Mouse (Mus musculus) CH12.LX (cell line): ENCODE results near the gene Amn. TPM values are rescaled to one million over a fixed set of nuclear protein-coding genes. Genes with fewer than 3 reads are reported as not detected.

ENCODE experiments used
- DNase-seq: peaks from one replicate; pipeline ENCODE4 v3.0.0-alpha.2; 2013; ENCODE audit errors: extremely low read depth
- H3K27ac ChIP-seq: 2 replicates; pipeline ENCODE4 v1.5.1; 2012; ENCODE audit warnings: low read depth, mild to moderate bottlenecking, control low read depth, moderate library complexity; ENCODE audit not compliant: insufficient read depth
- H3K27me3 ChIP-seq: replicated peaks from 2 replicates; pipeline ENCODE3; 2012; ENCODE audit warnings: inconsistent platforms
- H3K36me3 ChIP-seq, 2 experiments: replicated peaks in 1 of 2; 2 replicates each; pipeline versions ENCODE3 to v1.6.1; 2012; ENCODE audit warnings: inconsistent platforms in 1 of 2, low read length in 1 of 2, mild to moderate bottlenecking in 1 of 2, mixed read lengths in 1 of 2, moderate library complexity in 1 of 2; ENCODE audit not compliant: control insufficient read depth in 1 of 2, insufficient read depth in 1 of 2
- H3K4me1 ChIP-seq, 2 experiments: 2 replicates each; pipeline ENCODE4 v1.6.1; 2012; ENCODE audit warnings: inconsistent platforms in 1 of 2, moderate library complexity in 1 of 2; ENCODE audit not compliant: insufficient read depth in 2 of 2, control insufficient read depth in 1 of 2
- H3K4me2 ChIP-seq: 2 replicates; pipeline ENCODE4 v1.6.1; 2012; ENCODE audit warnings: low read depth, mild to moderate bottlenecking, control low read depth; ENCODE audit not compliant: poor library complexity, insufficient read depth, severe bottlenecking
- H3K4me3 ChIP-seq, 3 experiments: fragments of 150-350 bp in 1 of 3; sonication (generic) in 1 of 3; replicated peaks in 1 of 3; 2 replicates each; pipeline versions ENCODE3 to v1.5.1; 2011 to 2012; ENCODE audit warnings: low read depth in 2 of 3, low read length in 2 of 3, mild to moderate bottlenecking in 2 of 3, moderate library complexity in 2 of 3, control low read depth in 1 of 3, improper control_type of control experiment in 1 of 3, inconsistent platforms in 1 of 3, mixed read lengths in 1 of 3; ENCODE audit not compliant: poor library complexity in 1 of 3
- H3K79me2 ChIP-seq: replicated peaks from 2 replicates; pipeline ENCODE4 v1.6.1; 2012; ENCODE audit warnings: mild to moderate bottlenecking, moderate library complexity; ENCODE audit not compliant: control insufficient read depth, poor library complexity, insufficient read depth, severe bottlenecking; ENCODE audit errors: extremely low read depth
- H3K9ac ChIP-seq: 2 replicates; pipeline ENCODE4 v1.6.1; 2012; ENCODE audit warnings: low read depth, mild to moderate bottlenecking, control low read depth, moderate library complexity; ENCODE audit not compliant: insufficient read depth
- H3K9me3 ChIP-seq: replicated peaks from 2 replicates; pipeline ENCODE3; 2012; ENCODE audit warnings: low read length, inconsistent platforms, mixed read lengths
- CHD1 ChIP-seq: IDR thresholded peaks from 2 replicates; pipeline ENCODE4 v1.6.1; 2012; ENCODE audit warnings: low read depth, low read length, improper control_type of control experiment, inconsistent platforms
- CTCF ChIP-seq, 2 experiments: IDR thresholded peaks in 1 of 2; conservative IDR thresholded peaks in 1 of 2; 2 replicates each; pipeline ENCODE4 v1.5.1; 2011 to 2012; ENCODE audit warnings: low read depth in 2 of 2, low read length in 2 of 2, improper control_type of control experiment in 1 of 2, inconsistent platforms in 1 of 2, mild to moderate bottlenecking in 1 of 2, moderate library complexity in 1 of 2
- E2F4 ChIP-seq: IDR thresholded peaks from 2 replicates; pipeline ENCODE4 v1.6.1; 2011; ENCODE audit warnings: low read depth, low read length, improper control_type of control experiment; ENCODE audit not compliant: insufficient replicate concordance
- EP300 ChIP-seq: IDR thresholded peaks from 2 replicates; pipeline ENCODE4 v1.6.1; 2011; ENCODE audit warnings: low read length, improper control_type of control experiment
- ETS1 ChIP-seq: conservative IDR thresholded peaks from 2 replicates; pipeline ENCODE4 v1.6.1; 2012; ENCODE audit warnings: low read depth, mild to moderate bottlenecking, inconsistent platforms, low read length, improper control_type of control experiment, moderate library complexity
- JUND ChIP-seq: conservative IDR thresholded peaks from 2 replicates; pipeline ENCODE4 v1.6.1; 2011; ENCODE audit warnings: low read depth, low read length, improper control_type of control experiment
- MXI1 ChIP-seq: IDR thresholded peaks from 2 replicates; pipeline ENCODE4 v1.6.1; 2011; ENCODE audit warnings: mild to moderate bottlenecking, low read depth, low read length, improper control_type of control experiment
- MYC ChIP-seq: IDR thresholded peaks from 2 replicates; pipeline ENCODE4 v1.6.1; 2011; ENCODE audit warnings: low read depth, mild to moderate bottlenecking, improper control_type of control experiment, low read length
- NELFE ChIP-seq: IDR thresholded peaks from 2 replicates; pipeline ENCODE4 v1.6.1; 2011; ENCODE audit warnings: low read depth, low read length, improper control_type of control experiment
- POLR2A ChIP-seq: IDR thresholded peaks from 2 replicates; pipeline ENCODE4 v1.6.1; 2011; ENCODE audit warnings: low read depth, mild to moderate bottlenecking, improper control_type of control experiment, low read length
- RAD21 ChIP-seq: IDR thresholded peaks from 2 replicates; pipeline ENCODE4 v1.6.1; 2011; ENCODE audit warnings: low read depth, mild to moderate bottlenecking, low read length, improper control_type of control experiment, moderate library complexity
- RCOR1 ChIP-seq: conservative IDR thresholded peaks from 2 replicates; pipeline ENCODE4 v1.6.1; 2012; ENCODE audit warnings: low read depth, mild to moderate bottlenecking, inconsistent platforms, low read length, improper control_type of control experiment
- TBP ChIP-seq: conservative IDR thresholded peaks from 2 replicates; pipeline ENCODE4 v1.6.1; 2011; ENCODE audit warnings: low read depth, low read length, improper control_type of control experiment
- USF1 ChIP-seq: IDR thresholded peaks from 2 replicates; pipeline ENCODE4 v1.6.1; 2014; ENCODE audit warnings: low read depth, mild to moderate bottlenecking, inconsistent platforms, low read length, improper control_type of control experiment
- USF2 ChIP-seq: conservative IDR thresholded peaks from 2 replicates; pipeline ENCODE4 v1.6.1; 2011; ENCODE audit warnings: low read depth, low read length, improper control_type of control experiment
- ZC3H11A ChIP-seq: IDR thresholded peaks from 2 replicates; pipeline ENCODE4 v1.6.1; 2012; ENCODE audit warnings: low read depth, mild to moderate bottlenecking, inconsistent platforms, low read length, improper control_type of control experiment
- ZMIZ1 ChIP-seq: IDR thresholded peaks from 2 replicates; pipeline ENCODE4 v1.6.1; 2012; ENCODE audit warnings: low read depth, mild to moderate bottlenecking, inconsistent platforms, low read length, improper control_type of control experiment
- ZNF384 ChIP-seq: IDR thresholded peaks from 2 replicates; pipeline ENCODE4 v1.6.1; 2012; ENCODE audit warnings: low read depth, low read length, improper control_type of control experiment, inconsistent platforms
- dilution Hi-C: fragments of 300-500 bp; cut with MboI; formaldehyde crosslinking; loops from 2 replicates; pipeline ENCODE4 v1.14.3; 2020; ENCODE audit warnings: low sequenced_read_pairs; ENCODE audit not compliant: extremely low pct_unique_long_range_greater_than_20kb, extremely low pct_ligation_motif_present
- in situ Hi-C: fragments of 300-500 bp; cut with MboI; formaldehyde crosslinking; loops from 3 replicates; pipeline ENCODE4 v1.14.3; 2019; ENCODE audit warnings: low sequenced_read_pairs, low pct_ligation_motif_present, low pct_unique_long_range_greater_than_20kb, mixed read lengths
- polyA plus RNA-seq: library from polyadenylated mRNA; unstranded; fragments of >175 nt; gene quantifications from 2 replicates; pipeline ENCODE4 v1.2.1, GENCODE M21; 2012; ENCODE audit warnings: low read depth; ENCODE audit not compliant: insufficient read length
- total RNA-seq, 2 experiments: library from RNA; depleted of rRNA; stranded (reverse); fragments of 300-350 nt in 1 of 2; fragments of >200 nt in 1 of 2; gene quantifications; 2 replicates each; pipeline ENCODE4 v1.2.3; 2012 to 2014

Amn gene
- total RNA-seq (2012; rRNA removed) (0.55 and 1.1 TPM in 2 replicates), total RNA-seq (2014; rRNA removed) (0.62 TPM in 1 of 2 replicates, not detected in the other), polyA plus RNA-seq (0.61 and 0.79 TPM in 2 replicates)

- dilution Hi-C loops = no loop called here
- no peak for DNase-seq
- Histone ChIP-seq H3K4me2 (no peak within 1 kb of the TSS), H3K79me2 (no peaks in the 10 kb centered on the region), H3K9ac (no peak within 1 kb of the TSS), H3K4me3 (no peak within 1 kb of the TSS), H3K9me3 (peaks cover 8% of the 10 kb centered on the region), H3K27ac (no peak within 1 kb of the TSS), H3K36me3 (peaks cover 33 to 74% of the 10 kb centered on the region in 2 experiments), H3K4me1 (peaks cover 4 to 13% of the 10 kb centered on the region in 2 experiments; a peak in 2 of 4 replicates), H3K27me3 (no peaks in the 10 kb centered on the region)
- in situ Hi-C loops = loop anchor here (10.0 kb wide), 1 partner anchor 144 kb away; the partner anchor contains the start of gene Exoc3l4
- TF ChIP-seq USF2 = no peak
- TF ChIP-seq ETS1 = no peak
- no peak for TF ChIP-seq JUND
- TF ChIP-seq CTCF (conservative IDR thresholded peaks at IDR 0.05 in 1 of 2, IDR thresholded peaks at IDR 0.05 in 1 of 2; ENCODE audit: low read depth in 2 of 2, low read length in 2 of 2) = no peak
- TF ChIP-seq CHD1 = no peak
- TF ChIP-seq USF1 = no peak
- no peak for TF ChIP-seq ZMIZ1
- no peak for TF ChIP-seq POLR2A
- TF ChIP-seq ZNF384 = no peak
- TF ChIP-seq ZC3H11A = no peak
- TF ChIP-seq E2F4 = no peak
- TF ChIP-seq EP300 = no peak
Measured at GRCm38 (mm10) chr12:111270629-111271277, at the start of gene Amn. Amn (plus strand) TSS chr12:111271095.

GRCm38 (mm10) chr12:111225197-111225780, 45.6 kb upstream of the Amn start:
- H3K9ac ChIP-seq = no peak overlapping the region
- peaks cover 0 to 16% of the 10 kb centered on the region in 2 experiments; a peak in 2 of 4 replicates for H3K4me1 ChIP-seq
- H3K27me3 ChIP-seq = no peaks in the 10 kb centered on the region
- no peak overlapping the region for H3K4me2 ChIP-seq
- peaks cover 49 to 88% of the 10 kb centered on the region in 2 experiments for H3K36me3 ChIP-seq
- peaks cover 20% of the 10 kb centered on the region for H3K9me3 ChIP-seq
- TF ChIP-seq E2F4 = no peak
- dilution Hi-C loops = no loop called here
- no peak overlapping the region for H3K4me3 ChIP-seq
- peaks cover 2% of the 10 kb centered on the region; the same call in 1 of the 2 replicates for H3K79me2 ChIP-seq
- no peak overlapping the region for H3K27ac ChIP-seq
- in situ Hi-C loops = no loop called here
- DNase-seq = no peak

- in situ Hi-C loops = no loop called here
- H3K4me3 ChIP-seq = no peak overlapping the region
- H3K27ac ChIP-seq = no peak overlapping the region
- dilution Hi-C loops = no loop called here
- H3K27me3 ChIP-seq = no peaks in the 10 kb centered on the region
- TF ChIP-seq MYC (no peak), NELFE (no peak), TBP (no peak), RAD21 (no peak), USF1 (no peak), MXI1 (no peak), USF2 (no peak), CTCF (conservative IDR thresholded peaks at IDR 0.05 in 1 of 2, IDR thresholded peaks at IDR 0.05 in 1 of 2; ENCODE audit: low read depth in 2 of 2, low read length in 2 of 2) (no peak), RCOR1 (no peak)
- peaks cover 41 to 88% of the 10 kb centered on the region in 2 experiments for H3K36me3 ChIP-seq
- H3K4me1 ChIP-seq = peaks cover 0 to 18% of the 10 kb centered on the region in 2 experiments; a peak in 2 of 4 replicates
- H3K79me2 ChIP-seq = peaks cover 7% of the 10 kb centered on the region; the same call in 1 of the 2 replicates
- peaks cover 5% of the 10 kb centered on the region for H3K9me3 ChIP-seq
- no peak overlapping the region for H3K9ac ChIP-seq
- no peak for DNase-seq
- H3K4me2 ChIP-seq = no peak overlapping the region
Measured at GRCm38 (mm10) chr12:111227410-111227809, 43.5 kb upstream of the Amn start.
